Mouse (Mus musculus): Measurements from ENCODE around the gene Atrnl1.

GRCm38 (mm10) chr19:58075252-58075651 is 464.4 kb downstream of the Atrnl1 start:
- TF ChIP-seq CTCF (IDR thresholded peaks at IDR 0.05; ENCODE audit: extremely low read depth, insufficient read length, insufficient replicate concordance, low read depth, low read length): no peak
- no peak for TF ChIP-seq POLR2A (IDR thresholded peaks at IDR 0.05; ENCODE audit: low read depth, low read length)

Measured in small intestine, adult 2 months (tissue).